Mouse (Mus musculus) intestine, postnatal 0 days (tissue): ENCODE measurements at regions not wholly inside any gene's neighbourhood (a gene's known extent, or its start where the extent isn't known, plus 50 kb on each side); places are given as distances from the start of the nearest gene placed in this dataset.

Source experiments
- ATAC-seq: fragments of 200-750 bp; cut with Nextera tagmentation; 2 replicates; pipeline ENCODE4 v1.8.0; 2017; ENCODE audit warnings: mild to moderate bottlenecking, moderate TSS enrichment, moderate library complexity
- H3K27ac ChIP-seq: fragments of 300-500 bp; sonication (generic); 2 replicates; pipeline ENCODE4 v1.5.1; 2014; ENCODE audit warnings: mild to moderate bottlenecking, low read depth, low read length, moderate library complexity
- H3K27me3 ChIP-seq: fragments of 300-500 bp; sonication (generic); replicated peaks from 2 replicates; pipeline ENCODE4 v1.6.1; 2014; ENCODE audit warnings: low read length, mixed read lengths; ENCODE audit not compliant: control insufficient read depth, insufficient read depth
- H3K36me3 ChIP-seq: fragments of 300-500 bp; sonication (generic); 2 replicates; pipeline ENCODE4 v1.6.1; 2014; ENCODE audit warnings: mild to moderate bottlenecking, moderate library complexity; ENCODE audit not compliant: control insufficient read depth, insufficient read depth
- H3K4me1 ChIP-seq: fragments of 300-500 bp; sonication (generic); replicated peaks from 2 replicates; pipeline ENCODE4 v1.6.1; 2014; ENCODE audit warnings: antibody characterized with exemption, low read length, mixed read lengths; ENCODE audit not compliant: control insufficient read depth, insufficient read depth
- H3K4me2 ChIP-seq: fragments of 300-500 bp; sonication (generic); replicated peaks from 2 replicates; pipeline ENCODE4 v1.6.1; 2014; ENCODE audit warnings: low read depth, mild to moderate bottlenecking, moderate library complexity
- H3K4me3 ChIP-seq: fragments of 300-500 bp; sonication (generic); 2 replicates; pipeline ENCODE4 v1.5.1; 2014; ENCODE audit warnings: low read depth, low read length
- H3K9ac ChIP-seq: fragments of 300-500 bp; sonication (generic); 2 replicates; pipeline ENCODE4 v1.6.1; 2014; ENCODE audit warnings: mild to moderate bottlenecking, low read depth, low read length
- H3K9me3 ChIP-seq: fragments of 300-500 bp; sonication (generic); 2 replicates; pipeline ENCODE4 v1.6.1; 2016; ENCODE audit warnings: mixed run types; ENCODE audit not compliant: control insufficient read depth
- CTCF ChIP-seq: sonication (generic); IDR thresholded peaks from 2 replicates; pipeline ENCODE4 v1.5.1; 2016; ENCODE audit warnings: low read depth, mild to moderate bottlenecking, control low read depth, antibody characterized with exemption, moderate library complexity
- WGBS: fragments of 180-500 bp; shearing (Covaris S2); extraction: QIAGEN DNeasy Blood & Tissue Kit; methylation state at CpG from one replicate; pipeline ENCODE4 v1.1.7; 2014; 5-methylcytosine and 5-hydroxymethylcytosine counted together

GRCm38 (mm10) chr4:153133147-153133546 lies 349.5 kb downstream of the Ajap1 start:
- WGBS = 78% methylated on average over 13 of the region's 13 CpGs
- no peak for TF ChIP-seq CTCF
- no peak overlapping the region for H3K27ac ChIP-seq
- no peak overlapping the region for H3K9ac ChIP-seq
- no peaks in the 10 kb centered on the region for H3K4me1 ChIP-seq
- no peaks in the 10 kb centered on the region for H3K36me3 ChIP-seq
- H3K4me2 ChIP-seq = no peak overlapping the region
- no peaks in the 10 kb centered on the region for H3K9me3 ChIP-seq
- H3K4me3 ChIP-seq = no peak overlapping the region
- no peak for ATAC-seq
- H3K27me3 ChIP-seq = no peaks in the 10 kb centered on the region

GRCm38 (mm10) chr4:153129345-153129744 lies 353.3 kb downstream of the Ajap1 start:
- no peaks in the 10 kb centered on the region for H3K36me3 ChIP-seq
- no peak overlapping the region for H3K27ac ChIP-seq
- no peak overlapping the region for H3K9ac ChIP-seq
- no peaks in the 10 kb centered on the region for H3K4me1 ChIP-seq
- H3K4me2 ChIP-seq = no peak overlapping the region
- TF ChIP-seq CTCF = no peak
- H3K4me3 ChIP-seq = no peak overlapping the region
- ATAC-seq = no peak
- H3K9me3 ChIP-seq = no peaks in the 10 kb centered on the region
- 74% methylated on average over 2 of the region's 2 CpGs for WGBS
- H3K27me3 ChIP-seq = no peaks in the 10 kb centered on the region

- TF ChIP-seq CTCF = no peak
Measured at GRCm38 (mm10) chr4:153128162-153128561, 354.4 kb downstream of the Ajap1 start.

GRCm38 (mm10) chr4:153120480-153120879 lies 362.1 kb downstream of the Ajap1 start:
- H3K36me3 ChIP-seq = no peaks in the 10 kb centered on the region
- no peak for ATAC-seq
- no peak overlapping the region for H3K9ac ChIP-seq
- 33% methylated on average over 6 of the region's 6 CpGs for WGBS
- no peak for TF ChIP-seq CTCF
- H3K27me3 ChIP-seq = no peaks in the 10 kb centered on the region
- H3K9me3 ChIP-seq = no peaks in the 10 kb centered on the region
- no peak overlapping the region for H3K4me3 ChIP-seq
- no peaks in the 10 kb centered on the region for H3K4me1 ChIP-seq
- no peak overlapping the region for H3K4me2 ChIP-seq
- H3K27ac ChIP-seq = no peak overlapping the region

More at GRCm38 (mm10) chr4:153128162-153128561, 354.4 kb downstream of the Ajap1 start:
- 91% methylated on average over 12 of the region's 12 CpGs for WGBS
- no peak for ATAC-seq
- H3K9ac ChIP-seq = no peak overlapping the region
- no peak overlapping the region for H3K27ac ChIP-seq
- H3K36me3 ChIP-seq = no peaks in the 10 kb centered on the region
- H3K4me1 ChIP-seq = no peaks in the 10 kb centered on the region
- no peak overlapping the region for H3K4me3 ChIP-seq
- no peaks in the 10 kb centered on the region for H3K9me3 ChIP-seq
- H3K4me2 ChIP-seq = no peak overlapping the region
- H3K27me3 ChIP-seq = no peaks in the 10 kb centered on the region

GRCm38 (mm10) chr4:153119647-153120102 lies 362.9 kb downstream of the Ajap1 start:
- H3K4me3 ChIP-seq = no peak overlapping the region
- H3K36me3 ChIP-seq = no peaks in the 10 kb centered on the region
- no peak for TF ChIP-seq CTCF
- no peaks in the 10 kb centered on the region for H3K27me3 ChIP-seq
- H3K4me2 ChIP-seq = no peak overlapping the region
- no peaks in the 10 kb centered on the region for H3K9me3 ChIP-seq
- no peak for ATAC-seq
- no peak overlapping the region for H3K9ac ChIP-seq
- 77% methylated on average over 4 of the region's 4 CpGs for WGBS
- H3K27ac ChIP-seq = no peak overlapping the region
- no peaks in the 10 kb centered on the region for H3K4me1 ChIP-seq

- H3K27ac ChIP-seq = no peak overlapping the region
- no peak for TF ChIP-seq CTCF
- H3K4me2 ChIP-seq = no peak overlapping the region
- no peak overlapping the region for H3K9ac ChIP-seq
- no peaks in the 10 kb centered on the region for H3K36me3 ChIP-seq
- 68% methylated on average over 14 of the region's 14 CpGs for WGBS
- no peaks in the 10 kb centered on the region for H3K9me3 ChIP-seq
- no peak for ATAC-seq
- no peaks in the 10 kb centered on the region for H3K4me1 ChIP-seq
- no peaks in the 10 kb centered on the region for H3K27me3 ChIP-seq
- no peak overlapping the region for H3K4me3 ChIP-seq
Measured at GRCm38 (mm10) chr4:153118824-153119646, 363.6 kb downstream of the Ajap1 start.
